Mouse (Mus musculus): Measurements from ENCODE around the gene Snx13. TPM values are rescaled to one million over a fixed set of nuclear protein-coding genes. Genes with fewer than 3 reads are reported as not detected.

The Snx13 gene
- total RNA-seq, 1 experiment: 13.6 TPM

GRCm38 (mm10) chr12:35071336-35071735, 24.4 kb downstream of the Snx13 start:
- in situ Hi-C loops (cut with MboI; ENCODE audit: low sequenced_read_pairs in 2 of 2, unreplicated experiment in 2 of 2): no loop called here
- Histone ChIP-seq H3K9me3 (ENCODE audit: control insufficient read depth, insufficient read depth, low read depth, low read length) (no peaks in the 10 kb centered on the region), H3K36me3 (ENCODE audit: control insufficient read depth, insufficient read depth, low read length, poor library complexity, severe bottlenecking) (no peaks in the 10 kb centered on the region), H3K9ac (ENCODE audit: insufficient read depth, low read depth, low read length, poor library complexity, severe bottlenecking) (no peak overlapping the region), H3K4me1 (ENCODE audit: control insufficient read depth in 2 of 2, insufficient read depth in 2 of 2, low read length in 2 of 2, poor library complexity in 1 of 2) (no peaks in the 10 kb centered on the region), H3K27ac (ENCODE audit: insufficient read depth, low read depth, low read length, poor library complexity, severe bottlenecking) (no peak overlapping the region), H3K4me3 (ENCODE audit: insufficient read depth in 1 of 2, low read depth in 1 of 2, low read length in 2 of 2, poor library complexity in 1 of 2, severe bottlenecking in 1 of 2) (no peak overlapping the region)
- no peak for DNase-seq (ENCODE audit: low read depth, low spot score)
- TF ChIP-seq MAFK (IDR thresholded peaks at IDR 0.05; ENCODE audit: insufficient read depth, low read depth, low read length) (no peak), ZNF384 (IDR thresholded peaks at IDR 0.05; ENCODE audit: low read depth, low read length) (no peak)

GRCm38 (mm10) chr12:35072178-35072577, 25.2 kb downstream of the Snx13 start:
- no peak for TF ChIP-seq ZNF384 (IDR thresholded peaks at IDR 0.05; ENCODE audit: low read depth, low read length)
- no peak for TF ChIP-seq CHD2 (IDR thresholded peaks at IDR 0.05; ENCODE audit: low read depth, low read length)
- no peak for TF ChIP-seq ZC3H11A (IDR thresholded peaks at IDR 0.05; ENCODE audit: borderline replicate concordance, low read depth, low read length)
- TF ChIP-seq HCFC1 (IDR thresholded peaks at IDR 0.05; ENCODE audit: borderline replicate concordance, insufficient read depth, low read length): no peak
- no peak for TF ChIP-seq MAFK (IDR thresholded peaks at IDR 0.05; ENCODE audit: insufficient read depth, low read depth, low read length)
- Histone ChIP-seq H3K9me3 (ENCODE audit: control insufficient read depth, insufficient read depth, low read depth, low read length) (no peaks in the 10 kb centered on the region), H3K36me3 (ENCODE audit: control insufficient read depth, insufficient read depth, low read length, poor library complexity, severe bottlenecking) (no peaks in the 10 kb centered on the region), H3K9ac (ENCODE audit: insufficient read depth, low read depth, low read length, poor library complexity, severe bottlenecking) (no peak overlapping the region), H3K27ac (ENCODE audit: insufficient read depth, low read depth, low read length, poor library complexity, severe bottlenecking) (no peak overlapping the region), H3K4me3 (ENCODE audit: insufficient read depth in 1 of 2, low read depth in 1 of 2, low read length in 2 of 2, poor library complexity in 1 of 2, severe bottlenecking in 1 of 2) (no peak overlapping the region), H3K4me1 (ENCODE audit: control insufficient read depth in 2 of 2, insufficient read depth in 2 of 2, low read length in 2 of 2, poor library complexity in 1 of 2) (no peaks in the 10 kb centered on the region)
- DNase-seq (ENCODE audit: low read depth, low spot score): no peak
- in situ Hi-C loops (cut with MboI; ENCODE audit: low sequenced_read_pairs in 2 of 2, unreplicated experiment in 2 of 2): no loop called here

- no peaks in the 10 kb centered on the region for H3K36me3 ChIP-seq (ENCODE audit: control insufficient read depth, insufficient read depth, low read length, poor library complexity, severe bottlenecking)
- H3K4me1 ChIP-seq (ENCODE audit: control insufficient read depth in 2 of 2, insufficient read depth in 2 of 2, low read length in 2 of 2, poor library complexity in 1 of 2): no peaks in the 10 kb centered on the region
- H3K4me3 ChIP-seq (ENCODE audit: insufficient read depth in 1 of 2, low read depth in 1 of 2, low read length in 2 of 2, poor library complexity in 1 of 2, severe bottlenecking in 1 of 2): no peak overlapping the region
- no peaks in the 10 kb centered on the region for H3K9me3 ChIP-seq (ENCODE audit: control insufficient read depth, insufficient read depth, low read depth, low read length)
- TF ChIP-seq ZNF384 (IDR thresholded peaks at IDR 0.05; ENCODE audit: low read depth, low read length) (no peak), HCFC1 (IDR thresholded peaks at IDR 0.05; ENCODE audit: borderline replicate concordance, insufficient read depth, low read length) (no peak), MAFK (IDR thresholded peaks at IDR 0.05; ENCODE audit: insufficient read depth, low read depth, low read length) (no peak), ZC3H11A (IDR thresholded peaks at IDR 0.05; ENCODE audit: borderline replicate concordance, low read depth, low read length) (no peak), CHD2 (IDR thresholded peaks at IDR 0.05; ENCODE audit: low read depth, low read length) (no peak)
- in situ Hi-C loops (cut with MboI; ENCODE audit: low sequenced_read_pairs in 2 of 2, unreplicated experiment in 2 of 2): no loop called here
- no peak overlapping the region for H3K27ac ChIP-seq (ENCODE audit: insufficient read depth, low read depth, low read length, poor library complexity, severe bottlenecking)
- no peak for DNase-seq (ENCODE audit: low read depth, low spot score)
- no peak overlapping the region for H3K9ac ChIP-seq (ENCODE audit: insufficient read depth, low read depth, low read length, poor library complexity, severe bottlenecking)
These were observed 29.0 kb downstream of the Snx13 start for GRCm38 (mm10) chr12:35075993-35076392.

- in situ Hi-C loops (cut with MboI; ENCODE audit: low sequenced_read_pairs in 2 of 2, unreplicated experiment in 2 of 2): no loop called here
- no peaks in the 10 kb centered on the region for H3K9me3 ChIP-seq (ENCODE audit: control insufficient read depth, insufficient read depth, low read depth, low read length)
- no peak overlapping the region for H3K27ac ChIP-seq (ENCODE audit: insufficient read depth, low read depth, low read length, poor library complexity, severe bottlenecking)
- H3K36me3 ChIP-seq (ENCODE audit: control insufficient read depth, insufficient read depth, low read length, poor library complexity, severe bottlenecking): no peaks in the 10 kb centered on the region
- TF ChIP-seq ZC3H11A (IDR thresholded peaks at IDR 0.05; ENCODE audit: borderline replicate concordance, low read depth, low read length) (no peak), MAFK (IDR thresholded peaks at IDR 0.05; ENCODE audit: insufficient read depth, low read depth, low read length) (no peak), CHD2 (IDR thresholded peaks at IDR 0.05; ENCODE audit: low read depth, low read length) (no peak), HCFC1 (IDR thresholded peaks at IDR 0.05; ENCODE audit: borderline replicate concordance, insufficient read depth, low read length) (no peak), ZNF384 (IDR thresholded peaks at IDR 0.05; ENCODE audit: low read depth, low read length) (no peak)
- no peak for DNase-seq (ENCODE audit: low read depth, low spot score)
- H3K9ac ChIP-seq (ENCODE audit: insufficient read depth, low read depth, low read length, poor library complexity, severe bottlenecking): no peak overlapping the region
- H3K4me1 ChIP-seq (ENCODE audit: control insufficient read depth in 2 of 2, insufficient read depth in 2 of 2, low read length in 2 of 2, poor library complexity in 1 of 2): no peaks in the 10 kb centered on the region
- no peak overlapping the region for H3K4me3 ChIP-seq (ENCODE audit: insufficient read depth in 1 of 2, low read depth in 1 of 2, low read length in 2 of 2, poor library complexity in 1 of 2, severe bottlenecking in 1 of 2)
These were observed 76.6 kb downstream of the Snx13 start for GRCm38 (mm10) chr12:35123549-35123948.

GRCm38 (mm10) chr12:35153186-35153585, 106.2 kb downstream of the Snx13 start:
- Histone ChIP-seq H3K9ac (ENCODE audit: insufficient read depth, low read depth, low read length, poor library complexity, severe bottlenecking) (no peak overlapping the region), H3K9me3 (ENCODE audit: control insufficient read depth, insufficient read depth, low read depth, low read length) (no peaks in the 10 kb centered on the region), H3K4me1 (ENCODE audit: control insufficient read depth in 2 of 2, insufficient read depth in 2 of 2, low read length in 2 of 2, poor library complexity in 1 of 2) (no peaks in the 10 kb centered on the region), H3K4me3 (ENCODE audit: insufficient read depth in 1 of 2, low read depth in 1 of 2, low read length in 2 of 2, poor library complexity in 1 of 2, severe bottlenecking in 1 of 2) (no peak overlapping the region), H3K36me3 (ENCODE audit: control insufficient read depth, insufficient read depth, low read length, poor library complexity, severe bottlenecking) (no peaks in the 10 kb centered on the region), H3K27ac (ENCODE audit: insufficient read depth, low read depth, low read length, poor library complexity, severe bottlenecking) (no peak overlapping the region)
- in situ Hi-C loops (cut with MboI; ENCODE audit: low sequenced_read_pairs in 2 of 2, unreplicated experiment in 2 of 2): no loop called here
- no peak for DNase-seq (ENCODE audit: low read depth, low spot score)
- TF ChIP-seq HCFC1 (IDR thresholded peaks at IDR 0.05; ENCODE audit: borderline replicate concordance, insufficient read depth, low read length) (no peak), ZNF384 (IDR thresholded peaks at IDR 0.05; ENCODE audit: low read depth, low read length) (no peak), ZC3H11A (IDR thresholded peaks at IDR 0.05; ENCODE audit: borderline replicate concordance, low read depth, low read length) (no peak), CHD2 (IDR thresholded peaks at IDR 0.05; ENCODE audit: low read depth, low read length) (no peak), MAFK (IDR thresholded peaks at IDR 0.05; ENCODE audit: insufficient read depth, low read depth, low read length) (no peak)
